Mouse (Mus musculus) neural tube, embryonic 12.5 days (tissue): ENCODE measurements around the gene Phrf1. TPM values are rescaled to one million over a fixed set of nuclear protein-coding genes. Genes with fewer than 3 reads are reported as not detected.

ENCODE experiments used
- ATAC-seq: fragments of 200-750 bp; cut with Nextera tagmentation; 2 replicates; pipeline ENCODE4 v1.8.0; 2017; ENCODE audit warnings: low read depth, mild to moderate bottlenecking, moderate TSS enrichment, moderate library complexity; ENCODE audit not compliant: low FRiP score
- H3K27ac ChIP-seq: fragments of 300-500 bp; sonication (generic); 2 replicates; pipeline ENCODE4 v1.5.1; 2016
- H3K27me3 ChIP-seq: fragments of 300-500 bp; sonication (generic); replicated peaks from 2 replicates; pipeline ENCODE4 v1.6.1; 2016; ENCODE audit warnings: mild to moderate bottlenecking
- H3K36me3 ChIP-seq: fragments of 300-500 bp; sonication (generic); 2 replicates; pipeline ENCODE4 v1.6.1; 2016; ENCODE audit warnings: mild to moderate bottlenecking
- H3K4me1 ChIP-seq: fragments of 300-500 bp; sonication (generic); 2 replicates; pipeline ENCODE4 v1.6.1; 2016
- H3K4me2 ChIP-seq: fragments of 300-500 bp; sonication (generic); replicated peaks from 2 replicates; pipeline ENCODE4 v1.6.1; 2016; ENCODE audit warnings: mild to moderate bottlenecking
- H3K4me3 ChIP-seq: fragments of 300-500 bp; sonication (generic); 2 replicates; pipeline ENCODE4 v1.5.1; 2016
- H3K9ac ChIP-seq: fragments of 300-500 bp; sonication (generic); 2 replicates; pipeline ENCODE4 v1.6.1; 2016; ENCODE audit warnings: mild to moderate bottlenecking
- H3K9me3 ChIP-seq: fragments of 300-500 bp; sonication (generic); 2 replicates; pipeline ENCODE4 v1.6.1; 2016; ENCODE audit warnings: mild to moderate bottlenecking
- WGBS: fragments of 180-500 bp; shearing (Covaris S2); methylation state at CpG from one replicate; pipeline ENCODE4 v1.1.7; 2016; 5-methylcytosine and 5-hydroxymethylcytosine counted together
- polyA plus RNA-seq: library from polyadenylated mRNA; unstranded; fragments of >200 nt; fragmentation: Nextera tagmentation; extraction: Ambion mirVana; gene quantifications from 2 replicates; pipeline ENCODE4 v1.2.1, GENCODE M21; 2016

The Phrf1 gene
- polyA plus RNA-seq, 1 experiment from 2014 or later = 92.7 TPM

- Histone ChIP-seq H3K4me3 (no peak overlapping the region), H3K27ac (no peak overlapping the region), H3K4me2 (peak overlapping the region; percentile 61; the same call in 1 of the 2 replicates), H3K9me3 (no peaks in the 10 kb centered on the region), H3K9ac (no peak overlapping the region), H3K27me3 (no peaks in the 10 kb centered on the region), H3K36me3 (peaks cover 47% of the 10 kb centered on the region), H3K4me1 (peaks cover 12% of the 10 kb centered on the region)
- 38% methylated on average over 12 of the region's 12 CpGs for WGBS
- no peak; the same call in 1 of the 2 replicates for ATAC-seq
Measured at GRCm38 (mm10) chr7:141264761-141265410, 36.3 kb downstream of the Phrf1 start.

GRCm38 (mm10) chr7:141265411-141265738, 36.8 kb downstream of the Phrf1 start:
- Histone ChIP-seq H3K4me1 (peaks cover 12% of the 10 kb centered on the region), H3K4me2 (peak overlapping the region; percentile 61), H3K4me3 (no peak overlapping the region), H3K27ac (no peak overlapping the region), H3K36me3 (peaks cover 42% of the 10 kb centered on the region), H3K27me3 (no peaks in the 10 kb centered on the region), H3K9me3 (no peaks in the 10 kb centered on the region), H3K9ac (no peak overlapping the region)
- ATAC-seq = 0 out of 2 replicates have a peak, but pooled peaks have one; percentile 16
- WGBS = 50% methylated on average over 11 of the region's 11 CpGs

GRCm38 (mm10) chr7:141265739-141266561, 37.4 kb downstream of the Phrf1 start, which contains the start of gene Irf7:
Gene Irf7, minus strand, starts transcription at chr7:141266481.
- Histone ChIP-seq H3K36me3 (peaks cover 36% of the 10 kb centered on the region), H3K4me2 (peak within 1 kb of the TSS; percentile 61), H3K4me1 (peaks cover 12% of the 10 kb centered on the region), H3K27me3 (no peaks in the 10 kb centered on the region), H3K9me3 (no peaks in the 10 kb centered on the region), H3K27ac (no peak within 1 kb of the TSS), H3K4me3 (peak within 1 kb of the TSS; percentile 29; the same call in 1 of the 2 replicates), H3K9ac (peak within 1 kb of the TSS; percentile 40; the same call in 1 of the 2 replicates)
- 12% methylated on average over 25 of the region's 25 CpGs for WGBS
- ATAC-seq = no peak

GRCm38 (mm10) chr7:141268466-141269272, 40.1 kb downstream of the Phrf1 start:
- no peak for ATAC-seq
- Histone ChIP-seq H3K4me3 (no peak overlapping the region), H3K4me2 (no peak overlapping the region), H3K4me1 (peaks cover 12% of the 10 kb centered on the region), H3K27me3 (no peaks in the 10 kb centered on the region), H3K27ac (no peak overlapping the region), H3K36me3 (peaks cover 9% of the 10 kb centered on the region), H3K9me3 (no peaks in the 10 kb centered on the region), H3K9ac (no peak overlapping the region)
- WGBS = 80% methylated on average over 24 of the region's 24 CpGs

GRCm38 (mm10) chr7:141269273-141269545, 40.6 kb downstream of the Phrf1 start:
- no peak overlapping the region for H3K4me3 ChIP-seq
- 86% methylated on average over 14 of the region's 14 CpGs for WGBS
- no peaks in the 10 kb centered on the region for H3K27me3 ChIP-seq
- H3K36me3 ChIP-seq = peaks cover 3% of the 10 kb centered on the region
- H3K9me3 ChIP-seq = no peaks in the 10 kb centered on the region
- no peak overlapping the region for H3K4me2 ChIP-seq
- no peak overlapping the region for H3K9ac ChIP-seq
- no peak for ATAC-seq
- H3K4me1 ChIP-seq = peaks cover 12% of the 10 kb centered on the region
- no peak overlapping the region for H3K27ac ChIP-seq

- H3K27me3 ChIP-seq = no peaks in the 10 kb centered on the region
- H3K4me1 ChIP-seq = peaks cover 8% of the 10 kb centered on the region
- WGBS = 93% methylated on average over 3 of the region's 3 CpGs
- H3K4me2 ChIP-seq = no peak overlapping the region
- H3K9me3 ChIP-seq = no peaks in the 10 kb centered on the region
- ATAC-seq = no peak
- H3K4me3 ChIP-seq = no peak overlapping the region
- no peaks in the 10 kb centered on the region for H3K36me3 ChIP-seq
- no peak overlapping the region for H3K27ac ChIP-seq
- no peak overlapping the region for H3K9ac ChIP-seq
Measured at GRCm38 (mm10) chr7:141270631-141271030, 42.0 kb downstream of the Phrf1 start.

- H3K4me3 ChIP-seq = no peak overlapping the region
- 88% methylated on average over 9 of the region's 9 CpGs for WGBS
- H3K9ac ChIP-seq = no peak overlapping the region
- H3K4me2 ChIP-seq = no peak overlapping the region
- H3K9me3 ChIP-seq = no peaks in the 10 kb centered on the region
- H3K4me1 ChIP-seq = peaks cover 9% of the 10 kb centered on the region
- no peaks in the 10 kb centered on the region for H3K36me3 ChIP-seq
- H3K27ac ChIP-seq = no peak overlapping the region
- H3K27me3 ChIP-seq = 0 out of 2 replicates have a peak, but pooled peaks cover 3% of the 10 kb centered on the region
- no peak for ATAC-seq
Measured at GRCm38 (mm10) chr7:141275356-141275755, 46.8 kb downstream of the Phrf1 start.

GRCm38 (mm10) chr7:141276546-141276945, 48.0 kb downstream of the Phrf1 start, which contains the start of gene Cdhr5:
Gene Cdhr5, minus strand, starts transcription at chr7:141276786.
- Histone ChIP-seq H3K27ac (no peak within 1 kb of the TSS), H3K9me3 (no peaks in the 10 kb centered on the region), H3K9ac (no peak within 1 kb of the TSS), H3K27me3 (0 out of 2 replicates have a peak, but pooled peaks cover 3% of the 10 kb centered on the region), H3K4me2 (no peak within 1 kb of the TSS), H3K4me3 (no peak within 1 kb of the TSS), H3K4me1 (peaks cover 9% of the 10 kb centered on the region), H3K36me3 (no peaks in the 10 kb centered on the region)
- WGBS = 27% methylated on average over 11 of the region's 11 CpGs
- no peak for ATAC-seq

- 0 out of 2 replicates have a peak, but pooled peaks have one; percentile 15 for ATAC-seq
- Histone ChIP-seq H3K9me3 (no peaks in the 10 kb centered on the region), H3K36me3 (no peaks in the 10 kb centered on the region), H3K4me3 (no peak overlapping the region), H3K4me1 (peaks cover 9% of the 10 kb centered on the region), H3K9ac (no peak overlapping the region), H3K27me3 (0 out of 2 replicates have a peak, but pooled peaks cover 3% of the 10 kb centered on the region), H3K4me2 (peak overlapping the region; percentile 95), H3K27ac (no peak overlapping the region)
- WGBS = 78% methylated on average over 11 of the region's 11 CpGs
Measured at GRCm38 (mm10) chr7:141277701-141278678, 49.4 kb downstream of the Phrf1 start.

- no peak within 1 kb of the TSS for H3K27ac ChIP-seq
- H3K4me2 ChIP-seq = peak within 1 kb of the TSS; percentile 95
- peak within 1 kb of the TSS; percentile 53 for H3K9ac ChIP-seq
- no peaks in the 10 kb centered on the region for H3K36me3 ChIP-seq
- peaks cover 9% of the 10 kb centered on the region for H3K4me1 ChIP-seq
- peak within 1 kb of the TSS; percentile 41 for H3K4me3 ChIP-seq
- ATAC-seq = peak; percentile 76
- 0 out of 2 replicates have a peak, but pooled peaks cover 3% of the 10 kb centered on the region for H3K27me3 ChIP-seq
- H3K9me3 ChIP-seq = no peaks in the 10 kb centered on the region
- WGBS = 1% methylated on average over 46 of the region's 46 CpGs
Measured at GRCm38 (mm10) chr7:141278766-141279590, 50.4 kb downstream of the Phrf1 start, which contains the start of gene Sct. Gene Sct, minus strand, starts transcription at chr7:141279133.
